Mouse (Mus musculus) subcutaneous adipose tissue, adult 2 months (tissue): ENCODE data around the gene Vmn1r103. TPM values are rescaled to one million over a fixed set of nuclear protein-coding genes. Genes with fewer than 3 reads are reported as not detected.

Source experiments
- polyA plus RNA-seq: library from polyadenylated mRNA; depleted of rRNA; stranded (reverse); fragments of >200 nt; gene quantifications from 2 replicates; pipeline ENCODE4 v1.2.3, GENCODE M21; 2012; ENCODE audit warnings: low replicate concordance; rRNA removed

The Vmn1r103 gene
- not detected in 2 replicates for polyA plus RNA-seq

DNA sequence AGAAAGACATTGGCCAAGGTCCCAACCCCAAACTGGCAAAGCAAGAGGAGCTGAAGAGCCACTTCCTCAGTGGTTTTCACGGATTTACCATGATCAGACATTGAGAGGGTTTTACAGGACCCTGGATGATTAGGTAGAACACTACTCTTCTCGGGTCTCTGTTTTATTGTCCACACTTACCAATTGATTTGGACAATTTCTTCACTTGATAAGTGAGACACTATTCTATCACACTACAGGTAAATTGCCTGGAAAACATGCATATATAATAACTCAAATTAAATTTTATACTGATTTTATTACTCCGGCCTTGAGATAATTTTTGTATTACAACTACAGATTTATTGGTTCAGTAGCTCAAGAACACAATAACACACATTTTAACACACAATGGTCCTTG lies at the start of gene Vmn1r103:
TSS of gene Vmn1r103 (minus strand) at position 101 of the 400 bp plus-strand sequence.

GRCm38 (mm10) chr7:20545657-20546056 lies 35.3 kb upstream of the Vmn1r103 start, which contains the start of gene Gm5726:
Gm5726 (minus strand) TSS chr7:20545757.

DNA sequence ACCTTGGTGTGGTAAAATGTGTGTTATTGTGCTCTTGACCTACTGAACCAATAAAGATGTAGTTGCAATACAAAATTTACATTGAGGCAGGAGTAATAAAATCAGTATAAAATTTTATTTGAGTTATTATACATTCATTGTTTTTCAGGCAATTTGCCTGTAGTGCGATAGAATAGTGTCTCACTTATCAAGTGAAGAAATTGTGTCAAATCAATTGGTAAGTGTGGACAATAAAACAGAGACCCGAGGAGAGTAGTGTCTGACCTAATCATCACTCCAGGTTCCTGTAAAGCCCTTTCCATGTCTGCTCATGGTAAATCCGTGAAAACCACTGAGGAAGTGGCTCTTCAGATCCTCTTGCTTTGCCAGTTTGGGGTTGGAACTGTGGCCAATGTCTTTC lies 23.2 kb upstream of the Vmn1r103 start, which contains the start of gene Vmn1r104:
TSS of gene Vmn1r104 (plus strand) at position 301 of the 400 bp plus-strand sequence.

GRCm38 (mm10) chr7:20474825-20475224 lies 35.5 kb downstream of the Vmn1r103 start, which contains the start of gene Gm10670:
Gm10670 (minus strand) TSS chr7:20474925.

Other genes with a start within 250 kb of the Vmn1r103 start
- gene Gm5890, start 247.7 kb downstream of the Vmn1r103 start, polyA plus RNA-seq: not detected in 2 replicates
- gene Gm4133, start 176.5 kb downstream of the Vmn1r103 start, polyA plus RNA-seq: not detected in 2 replicates
- not detected in 2 replicates for gene Gm5728, start 135.1 kb downstream of the Vmn1r103 start, polyA plus RNA-seq
- gene Vmn1r100, start 92.6 kb downstream of the Vmn1r103 start, polyA plus RNA-seq: not detected in 2 replicates
- not detected in 2 replicates for gene Vmn1r101, start 67.9 kb downstream of the Vmn1r103 start, polyA plus RNA-seq
- gene Gm10670, start 35.6 kb downstream of the Vmn1r103 start, polyA plus RNA-seq: not detected in 2 replicates
- not detected in 2 replicates for gene Vmn1r104, start 23.3 kb upstream of the Vmn1r103 start, polyA plus RNA-seq
- gene Gm5726, start 35.2 kb upstream of the Vmn1r103 start, polyA plus RNA-seq: not detected in 2 replicates
- not detected in 2 replicates for gene Gm4141, start 65.7 kb upstream of the Vmn1r103 start, polyA plus RNA-seq
- not detected in 2 replicates for gene Gm4513, start 88.5 kb upstream of the Vmn1r103 start, polyA plus RNA-seq
- not detected in 2 replicates for gene Vmn1r107, start 158.4 kb upstream of the Vmn1r103 start, polyA plus RNA-seq
- gene Vmn1r111, start 192.7 kb upstream of the Vmn1r103 start, polyA plus RNA-seq: not detected in 2 replicates
- not detected in 2 replicates for gene Gm10668, start 220.1 kb upstream of the Vmn1r103 start, polyA plus RNA-seq